Mouse (Mus musculus) ES-E14 (cell line): ENCODE data around the gene Pcdh7. TPM values are rescaled to one million over a fixed set of nuclear protein-coding genes. Genes with fewer than 3 reads are reported as not detected.

Source experiments
- DNase-seq: peaks from one replicate; pipeline ENCODE4 v3.0.0-alpha.2; 2013; ENCODE audit warnings: low read depth, low spot score
- H3K27ac ChIP-seq: 2 replicates; pipeline ENCODE4 v1.5.1; 2012; ENCODE audit warnings: low read depth, mild to moderate bottlenecking, low read length, moderate library complexity, mixed read lengths; ENCODE audit not compliant: poor library complexity, insufficient read depth, severe bottlenecking
- H3K36me3 ChIP-seq: 2 replicates; pipeline ENCODE4 v1.6.1; 2012; ENCODE audit warnings: mild to moderate bottlenecking, low read length, moderate library complexity, mixed read lengths; ENCODE audit not compliant: control insufficient read depth, poor library complexity, insufficient read depth, severe bottlenecking
- H3K4me1 ChIP-seq, 2 experiments: fragments of 150-350 bp in 1 of 2; sonication (generic) in 1 of 2; 2 replicates each; pipeline ENCODE4 v1.6.1; 2012; ENCODE audit warnings: low read length in 2 of 2, mild to moderate bottlenecking in 1 of 2, mixed read lengths in 1 of 2; ENCODE audit not compliant: control insufficient read depth in 2 of 2, insufficient read depth in 2 of 2, poor library complexity in 1 of 2
- H3K4me3 ChIP-seq, 2 experiments: fragments of 150-350 bp in 1 of 2; sonication (generic) in 1 of 2; 2 replicates each; pipeline ENCODE4 v1.5.1; 2012; ENCODE audit warnings: low read length in 2 of 2, low read depth in 1 of 2, mild to moderate bottlenecking in 1 of 2, mixed read lengths in 1 of 2; ENCODE audit not compliant: insufficient read depth in 1 of 2, poor library complexity in 1 of 2, severe bottlenecking in 1 of 2
- H3K9ac ChIP-seq: 2 replicates; pipeline ENCODE4 v1.6.1; 2012; ENCODE audit warnings: low read depth, mild to moderate bottlenecking, low read length, mixed read lengths; ENCODE audit not compliant: poor library complexity, insufficient read depth, severe bottlenecking
- H3K9me3 ChIP-seq: fragments of 150-350 bp; sonication (generic); 2 replicates; pipeline ENCODE4 v1.6.1; 2012; ENCODE audit warnings: low read depth, mild to moderate bottlenecking, low read length; ENCODE audit not compliant: control insufficient read depth, insufficient read depth
- CHD2 ChIP-seq: IDR thresholded peaks from 2 replicates; pipeline ENCODE4 v1.6.1; 2014; ENCODE audit warnings: mild to moderate bottlenecking, low read depth, low read length, inconsistent platforms
- HCFC1 ChIP-seq: IDR thresholded peaks from 2 replicates; pipeline ENCODE4 v1.6.1; 2012; ENCODE audit warnings: low read length, inconsistent platforms, borderline replicate concordance; ENCODE audit not compliant: insufficient read depth
- MAFK ChIP-seq: IDR thresholded peaks from 2 replicates; pipeline ENCODE4 v1.6.1; 2014; ENCODE audit warnings: mild to moderate bottlenecking, low read depth, low read length, inconsistent platforms; ENCODE audit not compliant: insufficient read depth
- ZC3H11A ChIP-seq: IDR thresholded peaks from 2 replicates; pipeline ENCODE4 v1.6.1; 2012; ENCODE audit warnings: low read depth, mild to moderate bottlenecking, inconsistent platforms, low read length, borderline replicate concordance
- ZNF384 ChIP-seq: IDR thresholded peaks from 2 replicates; pipeline ENCODE4 v1.6.1; 2012; ENCODE audit warnings: low read depth, low read length, inconsistent platforms
- in situ Hi-C, 2 experiments: fragments of 600-800 bp; cut with MboI; formaldehyde crosslinking; loops; one replicate each; pipeline ENCODE4 v1.15.1; 2025; ENCODE audit warnings: low sequenced_read_pairs in 2 of 2, inconsistent platforms in 1 of 2; ENCODE audit not compliant: unreplicated experiment in 2 of 2
- total RNA-seq: library from RNA; depleted of rRNA; stranded (reverse); fragments of 300-350 nt; gene quantifications from 2 replicates; pipeline ENCODE4 v1.2.3, GENCODE M21; 2012

The Pcdh7 gene
- total RNA-seq, 1 experiment = 11.9 TPM

DNA sequence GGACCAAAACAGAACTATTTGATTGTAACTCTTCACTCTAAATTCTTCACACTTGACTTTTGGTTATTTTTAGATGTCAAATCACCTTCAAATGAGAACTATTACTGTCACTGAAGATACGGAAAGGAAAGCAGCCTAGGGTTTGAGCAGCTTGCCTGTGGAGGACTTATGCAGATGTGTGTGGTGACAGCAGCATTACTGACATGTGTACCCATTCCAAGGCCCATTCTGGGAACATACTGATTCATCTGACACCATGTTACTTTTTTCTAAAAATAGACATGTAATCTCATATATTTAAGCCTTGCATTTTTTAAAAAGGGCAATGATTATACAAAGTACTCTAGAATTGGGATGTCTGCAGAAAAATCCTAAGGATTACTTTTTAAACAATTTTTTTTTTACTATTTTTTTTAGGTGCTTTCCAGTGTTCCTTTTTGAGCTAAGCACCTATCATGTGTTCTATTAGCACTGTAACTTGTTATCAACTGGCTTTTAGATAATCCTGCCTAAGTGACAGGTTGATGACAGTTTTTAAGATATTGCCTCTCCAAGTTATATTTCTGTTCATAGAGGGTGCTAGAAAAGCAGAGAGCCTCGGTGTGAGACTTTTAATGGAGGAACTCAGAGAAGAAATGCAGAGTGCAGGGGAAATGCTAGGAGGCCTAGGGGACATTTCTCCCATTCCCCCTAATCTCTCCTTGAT is 26.3 kb downstream of the Pcdh7 start:
- in situ Hi-C loops = no loop called here
- Histone ChIP-seq H3K4me1 (no peaks in the 10 kb centered on the region), H3K4me3 (no peak overlapping the region), H3K9me3 (no peaks in the 10 kb centered on the region), H3K27ac (no peak overlapping the region), H3K36me3 (no peaks in the 10 kb centered on the region), H3K9ac (no peak overlapping the region)
- no peak for TF ChIP-seq ZNF384
- no peak for TF ChIP-seq MAFK
- no peak for TF ChIP-seq CHD2
- no peak for TF ChIP-seq ZC3H11A
- TF ChIP-seq HCFC1 = no peak
- no peak for DNase-seq

DNA sequence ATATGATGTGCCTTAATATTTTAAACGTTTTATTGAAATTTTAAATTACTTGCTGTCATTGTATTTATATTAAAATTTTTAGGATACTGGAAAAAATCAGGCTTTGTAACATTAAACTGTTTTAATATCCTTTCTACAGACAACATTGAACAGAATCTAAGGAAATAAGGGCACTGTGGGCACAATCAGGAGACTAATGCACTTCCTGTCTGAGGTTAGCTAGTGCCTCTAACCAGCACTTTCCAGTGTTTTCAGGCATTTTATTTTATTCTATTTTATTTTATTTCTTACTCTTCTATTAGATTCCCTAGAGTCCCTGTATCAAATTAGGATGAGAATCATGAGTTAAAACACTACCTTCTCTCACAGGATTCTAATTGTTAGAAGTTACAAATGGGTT is 28.1 kb downstream of the Pcdh7 start:
- DNase-seq = no peak
- Histone ChIP-seq H3K4me1 (no peaks in the 10 kb centered on the region), H3K9me3 (no peaks in the 10 kb centered on the region), H3K9ac (no peak overlapping the region), H3K36me3 (no peaks in the 10 kb centered on the region), H3K4me3 (no peak overlapping the region), H3K27ac (no peak overlapping the region)
- in situ Hi-C loops = no loop called here
- TF ChIP-seq CHD2 (no peak), ZC3H11A (no peak), HCFC1 (no peak), ZNF384 (no peak), MAFK (no peak)

DNA sequence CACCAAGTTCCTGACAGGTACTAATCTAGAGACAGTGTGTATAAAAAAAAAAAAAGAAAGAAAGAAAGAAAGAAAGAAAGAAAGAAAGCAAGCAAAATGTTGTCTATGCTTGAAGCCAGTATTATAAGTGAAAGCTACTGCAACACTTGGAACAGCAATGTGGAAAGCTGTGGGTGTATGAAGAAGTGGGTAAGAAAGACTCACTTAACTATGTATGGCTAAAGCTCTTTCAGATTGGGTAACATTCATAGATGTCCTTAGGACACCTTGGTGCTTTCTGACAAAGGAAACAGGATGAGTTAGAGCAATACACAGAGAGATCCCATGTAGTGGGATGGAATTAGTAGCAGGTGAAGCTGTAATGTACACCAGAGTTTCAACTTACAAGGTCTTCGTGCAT is 32.6 kb downstream of the Pcdh7 start:
- DNase-seq = no peak

DNA sequence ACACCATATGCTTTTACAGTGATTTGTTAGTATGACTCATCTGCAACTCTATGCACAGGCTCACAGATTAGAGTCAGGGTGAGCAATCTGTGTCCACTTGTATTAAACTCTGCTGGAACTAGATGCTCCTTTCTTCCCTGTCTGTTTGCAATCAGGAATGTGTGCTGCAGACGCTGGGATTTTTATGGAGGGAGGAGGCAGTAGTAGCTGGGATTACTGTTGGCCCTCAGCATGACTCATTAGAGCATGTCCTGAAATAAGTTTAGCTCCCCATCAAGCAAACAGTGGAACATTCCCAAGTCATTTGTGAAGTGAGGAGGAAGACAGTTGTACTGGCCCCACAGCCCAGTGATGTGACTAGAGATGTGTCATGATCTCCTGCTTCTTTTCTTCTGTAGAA is 38.0 kb downstream of the Pcdh7 start:
- no peak for DNase-seq
- H3K4me1 ChIP-seq = peaks cover 0 to 2% of the 10 kb centered on the region in 2 experiments; a peak in 1 of 4 replicates
- H3K36me3 ChIP-seq = no peaks in the 10 kb centered on the region
- TF ChIP-seq HCFC1 (no peak), MAFK (no peak), ZC3H11A (no peak), ZNF384 (no peak), CHD2 (no peak)
- in situ Hi-C loops = no loop called here
- no peak overlapping the region for H3K4me3 ChIP-seq
- no peaks in the 10 kb centered on the region for H3K9me3 ChIP-seq
- no peak overlapping the region for H3K9ac ChIP-seq
- no peak overlapping the region for H3K27ac ChIP-seq

More for the DNA sequence above, 32.6 kb downstream of the Pcdh7 start:
- H3K4me3 ChIP-seq = no peak overlapping the region
- H3K27ac ChIP-seq = no peak overlapping the region
- H3K36me3 ChIP-seq = no peaks in the 10 kb centered on the region
- H3K9ac ChIP-seq = no peak overlapping the region
- in situ Hi-C loops = no loop called here
- TF ChIP-seq HCFC1 (no peak), CHD2 (no peak), ZC3H11A (no peak), MAFK (no peak), ZNF384 (no peak)
- H3K9me3 ChIP-seq = no peaks in the 10 kb centered on the region
- no peaks in the 10 kb centered on the region for H3K4me1 ChIP-seq
